ENCODE assay signal across 14 mouse cellular contexts in the genomic region with DNA sequence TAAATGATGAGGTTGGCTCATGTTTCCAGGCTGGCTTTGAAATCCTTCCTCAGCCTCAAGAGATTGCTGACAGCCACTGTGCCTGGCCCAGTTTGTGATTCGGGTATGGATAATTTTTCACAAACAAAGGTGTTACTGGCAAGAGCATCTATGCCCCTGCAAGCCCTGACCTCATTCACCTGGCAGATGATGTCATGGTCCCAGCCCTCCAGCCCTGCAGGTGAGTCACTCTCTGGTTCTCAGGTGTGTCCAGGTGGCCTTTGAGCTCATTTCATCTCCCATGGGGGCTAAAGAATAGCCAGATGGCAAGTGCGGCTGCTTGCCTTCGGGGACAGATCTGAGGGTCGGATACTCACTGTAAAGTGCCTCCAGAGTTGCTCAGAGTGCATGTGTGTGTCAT.
"Had no signal": no experiment of that assay in that cellular context is flagged by ENCODE, and none has a peak within 500 bp of the region (broad histone marks: within the 10 kb centered on the region; RNA-seq: fewer than 3 reads in every experiment).

No protein-coding gene starts in this region.

- H3K9ac ChIP-seq: kidney, embryonic 15.5 days; liver, embryonic 13.5 days had no signal

- H3K4me2 ChIP-seq: kidney, embryonic 15.5 days; liver, embryonic 13.5 days; midbrain, embryonic 11.5 days had no signal

- H3K36me3 ChIP-seq: liver, embryonic 13.5 days had no signal

- H3K4me3 ChIP-seq: kidney, embryonic 15.5 days; left cerebral cortex, adult 2 months; liver, embryonic 13.5 days had no signal

- H3K9me3 ChIP-seq: kidney, embryonic 15.5 days; liver, embryonic 13.5 days had no signal

- DNase-seq: kidney, postnatal 10 days; kidney, postnatal 36 days; layer of hippocampus, postnatal 36 days; liver, embryonic 13.5 days; lung, adult 2 months; lung, postnatal 14 days; lung, postnatal 4 days; midbrain, embryonic 14.5 days; right cerebral cortex, postnatal 14 days; right cerebral cortex, postnatal 4 days; thymus, postnatal 25 days had no signal

- H3K27me3 ChIP-seq: kidney, embryonic 15.5 days had no signal

- H3K27ac ChIP-seq: kidney, embryonic 15.5 days; left cerebral cortex, adult 2 months; liver, embryonic 13.5 days had no signal
